Mouse (Mus musculus): Measurements from ENCODE around the gene Swt1. TPM values are rescaled to one million over a fixed set of nuclear protein-coding genes. Genes with fewer than 3 reads are reported as not detected.

The Swt1 gene
- polyA plus RNA-seq, 1 experiment from 2014 or later = 25.1 TPM

DNA sequence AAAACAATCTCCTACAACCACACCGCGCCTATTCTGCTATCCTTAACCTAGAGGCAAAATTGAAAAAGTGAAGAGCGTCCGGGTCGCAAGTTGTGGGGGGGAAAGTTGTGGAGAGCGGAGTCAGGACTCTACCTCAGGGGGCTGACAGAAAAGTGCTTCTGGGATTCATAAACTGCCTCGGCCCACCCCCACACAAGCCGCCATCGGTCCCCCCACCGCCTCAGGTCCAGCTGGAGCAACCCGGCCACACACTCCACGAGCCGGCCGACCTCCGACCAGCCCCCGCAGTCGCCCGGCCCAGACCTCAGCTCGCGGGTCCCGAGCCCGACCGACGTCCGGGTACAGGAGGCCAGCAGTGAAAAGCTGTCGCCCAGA, 380 bp downstream of the Swt1 start:
- H3K4me1 ChIP-seq (replicated peaks; ENCODE audit: control insufficient read depth, insufficient read depth) = no peaks in the 10 kb centered on the region
- H3K27ac ChIP-seq (replicated peaks) = peak overlapping the region; percentile 98
- no peaks in the 10 kb centered on the region for H3K36me3 ChIP-seq (ENCODE audit: control insufficient read depth, insufficient read depth, low read length)
- H3K9me3 ChIP-seq (ENCODE audit: control insufficient read depth, low read length) = no peaks in the 10 kb centered on the region
- WGBS = under 1% methylated on average over 26 of the region's 26 CpGs
- DNase-seq (ENCODE audit: low spot score) (no peak), ATAC-seq (ENCODE audit: low FRiP score, low TSS enrichment) (peak; percentile 49)
- H3K9ac ChIP-seq (ENCODE audit: low read length) = peak overlapping the region; percentile 84
- peak overlapping the region; percentile 60 for H3K4me2 ChIP-seq (replicated peaks; ENCODE audit: low read depth)
- H3K27me3 ChIP-seq (ENCODE audit: control insufficient read depth, insufficient read depth, low read length) = no peaks in the 10 kb centered on the region
- H3K4me3 ChIP-seq (ENCODE audit: low read depth, low read length) = peak overlapping the region; percentile 91
- no peak for TF ChIP-seq CTCF (IDR thresholded peaks at IDR 0.05; ENCODE audit: low read depth)
- no peak for TF ChIP-seq EP300 (optimal IDR thresholded peaks at IDR 0.05)

DNA sequence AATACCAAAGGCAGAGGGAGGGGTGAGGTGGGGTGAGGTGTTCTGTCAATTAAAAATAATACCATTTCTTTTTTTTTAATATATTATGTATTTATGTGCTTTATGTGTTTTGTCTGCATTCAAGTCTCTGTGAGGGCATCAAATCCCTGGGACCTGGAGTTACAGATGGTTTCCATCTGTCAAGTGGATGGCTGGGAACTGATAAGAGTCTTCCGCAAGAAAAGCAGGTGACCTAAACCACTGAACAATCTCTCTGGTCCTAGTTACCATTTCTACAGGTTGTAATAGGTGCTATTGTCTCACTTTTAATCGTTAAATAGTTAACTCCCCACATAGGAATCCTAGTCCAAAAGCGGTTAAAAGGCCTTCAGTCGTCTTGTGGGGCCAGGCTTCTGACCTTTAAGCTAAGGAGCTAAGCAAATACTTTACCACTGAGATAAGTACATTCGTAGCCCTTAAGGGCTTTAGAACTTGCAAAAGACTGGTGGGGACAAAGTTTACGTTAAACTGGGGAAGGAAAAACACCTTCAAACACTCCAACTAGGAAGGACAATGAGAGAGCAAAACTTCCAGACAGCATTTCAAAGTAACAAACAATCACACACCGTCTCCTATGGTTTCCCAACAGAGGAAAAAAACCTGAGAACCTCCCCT, 1.2 kb downstream of the Swt1 start:
- ATAC-seq (ENCODE audit: low FRiP score, low TSS enrichment) (no peak), DNase-seq (ENCODE audit: low spot score) (no peak)
- no peaks in the 10 kb centered on the region for H3K9me3 ChIP-seq (ENCODE audit: control insufficient read depth, low read length)
- no peaks in the 10 kb centered on the region for H3K36me3 ChIP-seq (ENCODE audit: control insufficient read depth, insufficient read depth, low read length)
- H3K4me1 ChIP-seq (replicated peaks; ENCODE audit: control insufficient read depth, insufficient read depth) = no peaks in the 10 kb centered on the region
- no peaks in the 10 kb centered on the region for H3K27me3 ChIP-seq (ENCODE audit: control insufficient read depth, insufficient read depth, low read length)
- peak overlapping the region; percentile 49 for H3K27ac ChIP-seq (replicated peaks)
- peak overlapping the region; percentile 28; the same call in 1 of the 2 replicates for H3K9ac ChIP-seq (ENCODE audit: low read length)
- 15% methylated on average over 7 of the region's 7 CpGs for WGBS
- H3K4me2 ChIP-seq (replicated peaks; ENCODE audit: low read depth) = peak overlapping the region; percentile 60
- peak overlapping the region; percentile 91 for H3K4me3 ChIP-seq (ENCODE audit: low read depth, low read length)
- TF ChIP-seq EP300 (optimal IDR thresholded peaks at IDR 0.05) (no peak), CTCF (IDR thresholded peaks at IDR 0.05; ENCODE audit: low read depth) (no peak)

DNA sequence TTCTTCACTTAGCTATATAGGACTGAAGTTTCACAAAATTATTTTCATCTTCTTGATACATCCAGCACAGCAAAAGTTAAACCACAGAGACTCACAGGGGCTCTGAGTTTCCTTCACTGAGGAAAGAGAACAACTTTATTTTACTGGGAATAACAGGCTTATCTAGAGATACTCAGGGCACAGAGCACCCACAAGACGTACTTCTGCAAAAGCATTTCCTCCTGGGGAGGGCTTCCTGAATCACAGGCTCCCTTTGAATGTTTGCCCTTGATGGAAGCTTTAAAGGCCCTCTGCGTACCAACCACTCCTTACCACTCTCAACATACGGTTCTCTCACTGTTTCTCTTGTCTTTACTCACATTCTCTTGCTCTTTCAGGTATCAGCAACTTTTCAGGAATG, 6.1 kb downstream of the Swt1 start:
- TF ChIP-seq CTCF (IDR thresholded peaks at IDR 0.05; ENCODE audit: low read depth) (no peak), EP300 (optimal IDR thresholded peaks at IDR 0.05) (no peak)

DNA sequence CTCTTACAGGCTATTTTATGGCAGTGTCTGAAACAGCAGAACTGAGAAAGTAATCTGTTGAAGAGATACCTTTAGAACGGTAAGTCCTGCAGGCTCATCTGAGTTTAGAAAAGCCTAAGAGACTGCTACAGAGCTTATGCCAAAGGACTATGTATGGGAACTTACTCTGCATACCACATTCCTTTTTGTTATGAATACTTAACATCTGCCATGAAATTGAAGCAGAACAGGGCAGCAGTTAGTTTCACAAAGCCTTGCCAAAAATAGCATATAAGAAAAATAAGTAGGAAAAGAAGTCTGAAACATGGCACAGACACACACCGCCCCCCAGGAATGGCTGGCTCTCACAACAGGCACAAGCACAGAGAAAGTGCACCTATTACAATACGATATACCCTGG, 18.4 kb downstream of the Swt1 start:
- no peak overlapping the region for H3K27ac ChIP-seq (replicated peaks)
- WGBS = 74% methylated on average over 3 of the region's 3 CpGs
- H3K9ac ChIP-seq (ENCODE audit: low read length) = no peak overlapping the region
- H3K4me2 ChIP-seq (replicated peaks; ENCODE audit: low read depth) = no peak overlapping the region
- DNase-seq (ENCODE audit: low spot score) = no peak
- no peaks in the 10 kb centered on the region for H3K36me3 ChIP-seq (ENCODE audit: control insufficient read depth, insufficient read depth, low read length)
- H3K4me3 ChIP-seq (ENCODE audit: low read depth, low read length) = no peak overlapping the region
- H3K27me3 ChIP-seq (ENCODE audit: control insufficient read depth, insufficient read depth, low read length) = no peaks in the 10 kb centered on the region
- no peak for ATAC-seq (ENCODE audit: low FRiP score, low TSS enrichment)
- TF ChIP-seq EP300 (optimal IDR thresholded peaks at IDR 0.05) (no peak), CTCF (IDR thresholded peaks at IDR 0.05; ENCODE audit: low read depth) (no peak)
- H3K9me3 ChIP-seq (ENCODE audit: control insufficient read depth, low read length) = no peaks in the 10 kb centered on the region
- no peaks in the 10 kb centered on the region for H3K4me1 ChIP-seq (replicated peaks; ENCODE audit: control insufficient read depth, insufficient read depth)

More for the DNA sequence above, 6.1 kb downstream of the Swt1 start:
- H3K4me1 ChIP-seq (replicated peaks; ENCODE audit: control insufficient read depth, insufficient read depth) = no peaks in the 10 kb centered on the region
- DNase-seq (ENCODE audit: low spot score) (no peak), ATAC-seq (ENCODE audit: low FRiP score, low TSS enrichment) (no peak)
- H3K9ac ChIP-seq (ENCODE audit: low read length) = no peak overlapping the region
- H3K27ac ChIP-seq (replicated peaks) = no peak overlapping the region
- no peaks in the 10 kb centered on the region for H3K27me3 ChIP-seq (ENCODE audit: control insufficient read depth, insufficient read depth, low read length)
- H3K9me3 ChIP-seq (ENCODE audit: control insufficient read depth, low read length) = no peaks in the 10 kb centered on the region
- no peak overlapping the region for H3K4me3 ChIP-seq (ENCODE audit: low read depth, low read length)
- WGBS = 54% methylated on average over 3 of the region's 3 CpGs
- H3K4me2 ChIP-seq (replicated peaks; ENCODE audit: low read depth) = no peak overlapping the region
- H3K36me3 ChIP-seq (ENCODE audit: control insufficient read depth, insufficient read depth, low read length) = no peaks in the 10 kb centered on the region

DNA sequence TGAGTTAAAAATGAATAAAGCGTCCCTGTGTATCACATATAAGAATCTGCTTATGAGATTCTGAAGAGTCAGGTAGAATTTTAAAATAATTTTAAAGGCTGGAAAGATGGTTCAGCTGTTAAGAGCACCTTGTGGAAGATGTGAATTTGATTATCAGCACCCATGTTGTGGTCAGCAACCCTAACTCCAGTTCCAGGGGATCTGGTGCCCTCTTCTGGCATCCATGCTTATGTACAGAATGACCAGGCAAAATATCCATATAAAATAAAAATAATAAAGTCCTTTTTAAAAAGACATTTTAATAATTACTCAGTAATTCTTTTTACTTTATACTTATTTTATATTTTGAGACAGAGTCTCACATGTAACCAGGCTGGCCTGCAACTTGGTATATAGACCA, 38.2 kb downstream of the Swt1 start:
- H3K36me3 ChIP-seq (ENCODE audit: control insufficient read depth, insufficient read depth, low read length) = peaks cover 3% of the 10 kb centered on the region; the same call in 1 of the 2 replicates
- H3K4me3 ChIP-seq (ENCODE audit: low read depth, low read length) = no peak overlapping the region
- H3K9me3 ChIP-seq (ENCODE audit: control insufficient read depth, low read length) = no peaks in the 10 kb centered on the region
- TF ChIP-seq EP300 (optimal IDR thresholded peaks at IDR 0.05) (no peak), CTCF (IDR thresholded peaks at IDR 0.05; ENCODE audit: low read depth) (peak; percentile 73)
- ATAC-seq (ENCODE audit: low FRiP score, low TSS enrichment) (no peak), DNase-seq (ENCODE audit: low spot score) (peak; percentile 27)
- H3K4me2 ChIP-seq (replicated peaks; ENCODE audit: low read depth) = no peak overlapping the region
- no peak overlapping the region for H3K9ac ChIP-seq (ENCODE audit: low read length)
- WGBS = 93% methylated on average over 1 of the region's 1 CpGs
- H3K4me1 ChIP-seq (replicated peaks; ENCODE audit: control insufficient read depth, insufficient read depth) = no peaks in the 10 kb centered on the region
- H3K27me3 ChIP-seq (ENCODE audit: control insufficient read depth, insufficient read depth, low read length) = no peaks in the 10 kb centered on the region
- H3K27ac ChIP-seq (replicated peaks) = no peak overlapping the region

DNA sequence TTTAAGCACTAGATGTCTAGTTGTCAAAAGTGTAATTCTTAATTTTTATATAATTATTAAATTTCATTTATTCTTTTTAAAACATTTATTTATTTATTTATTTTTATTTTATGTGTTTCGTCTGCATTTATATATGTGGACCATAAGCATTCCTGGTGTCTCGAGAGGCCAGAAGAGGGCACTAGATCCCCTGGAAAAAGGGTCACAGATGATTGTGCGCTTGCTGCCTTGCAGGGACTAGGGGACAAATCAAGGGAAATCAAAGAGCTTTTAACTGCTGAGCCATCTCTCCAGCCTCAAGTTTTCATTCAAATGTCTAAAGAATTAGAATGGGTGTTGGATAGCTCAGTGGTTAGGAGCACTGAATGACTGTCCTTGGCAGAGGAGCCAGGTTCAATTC, 50.9 kb downstream of the Swt1 start:
- no peak overlapping the region for H3K4me3 ChIP-seq (ENCODE audit: low read depth, low read length)
- DNase-seq (ENCODE audit: low spot score) = no peak
- no peak for ATAC-seq (ENCODE audit: low FRiP score, low TSS enrichment)
- no peaks in the 10 kb centered on the region for H3K4me1 ChIP-seq (replicated peaks; ENCODE audit: control insufficient read depth, insufficient read depth)
- H3K27me3 ChIP-seq (ENCODE audit: control insufficient read depth, insufficient read depth, low read length) = no peaks in the 10 kb centered on the region
- H3K4me2 ChIP-seq (replicated peaks; ENCODE audit: low read depth) = no peak overlapping the region
- H3K27ac ChIP-seq (replicated peaks) = no peak overlapping the region
- H3K9me3 ChIP-seq (ENCODE audit: control insufficient read depth, low read length) = no peaks in the 10 kb centered on the region
- WGBS = 91% methylated on average over 3 of the region's 3 CpGs
- H3K9ac ChIP-seq (ENCODE audit: low read length) = no peak overlapping the region
- TF ChIP-seq EP300 (optimal IDR thresholded peaks at IDR 0.05) (no peak), CTCF (IDR thresholded peaks at IDR 0.05; ENCODE audit: low read depth) (peak; percentile 46)
- H3K36me3 ChIP-seq (ENCODE audit: control insufficient read depth, insufficient read depth, low read length) = no peaks in the 10 kb centered on the region

All from stomach, postnatal 0 days (tissue).